41 mouse cellular contexts compared by ENCODE assay signal in the genomic region with DNA sequence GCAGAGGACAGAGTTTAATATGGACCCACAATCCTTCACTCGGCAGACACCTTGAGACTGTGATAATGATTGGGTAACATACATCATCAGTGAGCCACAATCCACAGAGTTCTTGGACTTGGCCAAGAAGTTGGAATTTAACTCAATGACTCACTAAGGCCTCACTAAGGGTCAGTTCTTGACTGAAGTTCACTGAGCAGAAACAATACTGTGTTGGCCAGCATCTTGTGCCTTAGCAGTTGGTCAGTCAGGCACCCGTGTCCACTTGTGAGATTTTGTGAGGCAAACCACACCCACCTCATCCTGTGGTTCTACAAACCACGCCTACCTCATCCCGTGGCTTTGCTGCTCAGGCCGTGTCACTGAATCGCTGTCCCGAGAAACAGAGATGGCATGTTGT. TPM values are rescaled to one million over a fixed set of nuclear protein-coding genes. Genes with fewer than 3 reads are reported as not detected.
DNase-seq lines count a peak whose midpoint lies in the region; ATAC-seq and TF ChIP-seq lines count a peak whose summit lies in the region.
"Had no signal": no experiment of that assay in that cellular context is flagged by ENCODE, and none has a peak within 500 bp of the region (broad histone marks: within the 10 kb centered on the region; RNA-seq: fewer than 3 reads in every experiment).

No protein-coding gene starts in this region.

- no peak for ATAC-seq in forebrain, embryonic 11.5 days (replicated peaks; ENCODE audit: low FRiP score)
- no peak for ATAC-seq in forebrain, postnatal 0 days
- ATAC-seq: forebrain, embryonic 16.5 days; hindbrain, postnatal 0 days; intestine, embryonic 15.5 days had no signal

- DNase-seq in 3T3-L1 (ENCODE audit: low read depth, low spot score) (peak; percentile 28), NIH3T3 (ENCODE audit: low read depth) (peak; percentile 35)
- DNase-seq in kidney, adult 9 months: peak; percentile 82
- DNase-seq in kidney, postnatal 14 days: peak; percentile 53
- no peak for DNase-seq in forebrain, embryonic 11.5 days (ENCODE audit: low spot score)
- DNase-seq in forebrain, postnatal 0 days: no peak
- DNase-seq in layer of hippocampus, postnatal 14 days (ENCODE audit: low spot score in 2 of 2): no peak
- DNase-seq in spleen, postnatal 14 days (ENCODE audit: low spot score in 2 of 2): no peak
- DNase-seq: adrenal gland, postnatal 10 days; cerebellum, adult 11 months; cerebellum, adult 9-10 months; embryo, embryonic 11 days; heart, postnatal 14 days; lung, postnatal 36 days; right cerebral cortex, adult 18-20 months; spleen, adult 18-20 months; thymus, postnatal 4 days had no signal

- no peak overlapping the region for H3K4me3 ChIP-seq in forebrain, embryonic 11.5 days (ENCODE audit: low read depth, low read length)
- no peak overlapping the region for H3K4me3 ChIP-seq in forebrain, postnatal 0 days (ENCODE audit: low read depth, low read length)
- H3K4me3 ChIP-seq: embryonic facial prominence, embryonic 12.5 days; intestine, embryonic 15.5 days; left cerebral cortex, adult 2 months; limb, embryonic 13.5 days; lung, embryonic 15.5 days; midbrain, embryonic 12.5 days; myocyte; neural tube, embryonic 12.5 days had no signal

- H3K36me3 ChIP-seq in forebrain, embryonic 11.5 days (ENCODE audit: control insufficient read depth, insufficient read depth, low read length): no peaks in the 10 kb centered on the region
- no peaks in the 10 kb centered on the region for H3K36me3 ChIP-seq in forebrain, postnatal 0 days (ENCODE audit: insufficient read depth)
- H3K36me3 ChIP-seq: embryonic facial prominence, embryonic 12.5 days; intestine, embryonic 15.5 days; limb, embryonic 13.5 days; lung, embryonic 15.5 days; midbrain, embryonic 12.5 days; neural tube, embryonic 12.5 days had no signal

- H3K27ac ChIP-seq in forebrain, embryonic 11.5 days (ENCODE audit: low read depth, low read length): no peak overlapping the region
- H3K27ac ChIP-seq in forebrain, postnatal 0 days (ENCODE audit: low read depth, low read length): no peak overlapping the region
- H3K27ac ChIP-seq: embryonic facial prominence, embryonic 12.5 days; hindbrain, postnatal 0 days; intestine, embryonic 15.5 days; left cerebral cortex, adult 2 months; limb, embryonic 13.5 days; lung, embryonic 15.5 days; midbrain, embryonic 12.5 days; neural tube, embryonic 12.5 days had no signal

- no peak overlapping the region for H3K4me2 ChIP-seq in forebrain, embryonic 11.5 days (ENCODE audit: low read depth, low read length, severe bottlenecking)
- no peak overlapping the region for H3K4me2 ChIP-seq in forebrain, postnatal 0 days (ENCODE audit: low read depth)
- H3K4me2 ChIP-seq: embryonic facial prominence, embryonic 12.5 days; intestine, embryonic 15.5 days; limb, embryonic 13.5 days; liver, embryonic 11.5 days; lung, embryonic 15.5 days; midbrain, embryonic 12.5 days; neural tube, embryonic 12.5 days had no signal

- H3K9me3 ChIP-seq in forebrain, embryonic 11.5 days (ENCODE audit: control insufficient read depth, low read length): no peaks in the 10 kb centered on the region
- no peaks in the 10 kb centered on the region for H3K9me3 ChIP-seq in forebrain, postnatal 0 days (ENCODE audit: low read length)
- H3K9me3 ChIP-seq: embryonic facial prominence, embryonic 12.5 days; intestine, embryonic 15.5 days; limb, embryonic 13.5 days; lung, embryonic 15.5 days; midbrain, embryonic 12.5 days; neural tube, embryonic 12.5 days had no signal

- H3K4me1 ChIP-seq in forebrain, embryonic 11.5 days (replicated peaks; ENCODE audit: control insufficient read depth, insufficient read depth, low read length): no peaks in the 10 kb centered on the region
- no peaks in the 10 kb centered on the region for H3K4me1 ChIP-seq in forebrain, postnatal 0 days (ENCODE audit: insufficient read depth)
- H3K4me1 ChIP-seq: embryonic facial prominence, embryonic 12.5 days; intestine, embryonic 15.5 days; limb, embryonic 13.5 days; lung, embryonic 15.5 days; midbrain, embryonic 12.5 days; neural tube, embryonic 12.5 days had no signal

- H3K27me3 ChIP-seq in forebrain, embryonic 11.5 days (ENCODE audit: control insufficient read depth, insufficient read depth, low read length): no peaks in the 10 kb centered on the region
- no peaks in the 10 kb centered on the region for H3K27me3 ChIP-seq in forebrain, postnatal 0 days (ENCODE audit: insufficient read depth, low read length)
- H3K27me3 ChIP-seq: embryonic facial prominence, embryonic 12.5 days; intestine, embryonic 15.5 days; limb, embryonic 13.5 days; lung, embryonic 15.5 days; midbrain, embryonic 12.5 days; neural tube, embryonic 12.5 days had no signal

- no peak for TF ChIP-seq CTCF in forebrain, postnatal 0 days (IDR thresholded peaks at IDR 0.05; ENCODE audit: low read depth)

- no peak overlapping the region for H3K9ac ChIP-seq in forebrain, embryonic 11.5 days (ENCODE audit: low read length)
- no peak overlapping the region for H3K9ac ChIP-seq in forebrain, postnatal 0 days
- H3K9ac ChIP-seq: embryonic facial prominence, embryonic 12.5 days; intestine, embryonic 15.5 days; limb, embryonic 13.5 days; lung, embryonic 15.5 days; midbrain, embryonic 12.5 days; neural tube, embryonic 12.5 days had no signal

- 82% methylated on average over 7 of the region's 7 CpGs for WGBS in forebrain, embryonic 11.5 days
- WGBS in forebrain, postnatal 0 days: 84% methylated on average over 7 of the region's 7 CpGs

RNA-seq across cellular contexts. Expression of gene Gm44579, which starts 11.1 kb away (rescaled TPM):
- polyA plus RNA-seq in forebrain, embryonic 11.5 days (2014; fragmentation: Nextera tagmentation; extraction: Ambion mirVana): not detected in 2 replicates
- 0.08 and 0.29 TPM in 2 replicates for total RNA-seq in forebrain, postnatal 0 days (2014; rRNA removed)
- polyA plus RNA-seq in forebrain, postnatal 0 days (2015; fragmentation: Nextera tagmentation; extraction: Ambion mirVana): 0.15 TPM in 1 of 2 replicates, not detected in the other
- under 1 TPM in 1 of 2 experiments, not detected in 1; 0.16 TPM for total RNA-seq in layer of hippocampus, postnatal 14 days (2021)
- total RNA-seq: adrenal gland, postnatal 10 days; gastrocnemius, adult 8-10 months; gastrocnemius, postnatal 4 days; heart, adult 8-10 months; heart, postnatal 14 days; hindbrain, postnatal 0 days; left cerebral cortex, postnatal 25 days; megakaryocyte, adult 5-6 weeks; MEL; midbrain, postnatal 0 days had no signal
- polyA plus RNA-seq: embryonic facial prominence, embryonic 12.5 days; forebrain, embryonic 16.5 days; heart, embryonic 14.5 days; hindbrain, embryonic 11.5 days; intestine, embryonic 15.5 days; limb, embryonic 13.5 days; liver, embryonic 11.5 days; liver, embryonic 16.5 days; lung, embryonic 15.5 days; midbrain, embryonic 12.5 days; myocyte; neural tube, embryonic 12.5 days; thymus, postnatal 0 days had no signal

RNA-seq across cellular contexts. Expression of gene Olfr287, which starts 11.2 kb away (rescaled TPM):
- not detected in 2 replicates for polyA plus RNA-seq in forebrain, embryonic 11.5 days (2014; fragmentation: Nextera tagmentation; extraction: Ambion mirVana)
- 0.15 and 0.24 TPM in 2 replicates for total RNA-seq in forebrain, postnatal 0 days (2014; rRNA removed)
- polyA plus RNA-seq in forebrain, postnatal 0 days (2015; fragmentation: Nextera tagmentation; extraction: Ambion mirVana): 0.25 and 0.45 TPM in 2 replicates
- 1 to 10 TPM; 1.9 to 2.3 TPM for total RNA-seq in layer of hippocampus, postnatal 14 days (2021)
- total RNA-seq: adrenal gland, postnatal 10 days; gastrocnemius, adult 8-10 months; gastrocnemius, postnatal 4 days; heart, adult 8-10 months; heart, postnatal 14 days; megakaryocyte, adult 5-6 weeks; MEL had no signal
- polyA plus RNA-seq: embryonic facial prominence, embryonic 12.5 days; forebrain, embryonic 16.5 days; heart, embryonic 14.5 days; hindbrain, embryonic 11.5 days; intestine, embryonic 15.5 days; limb, embryonic 13.5 days; liver, embryonic 11.5 days; liver, embryonic 16.5 days; lung, embryonic 15.5 days; midbrain, embryonic 12.5 days; myocyte; neural tube, embryonic 12.5 days; thymus, postnatal 0 days had no signal

RNA-seq across cellular contexts. Expression of gene Olfr288, which starts 14.3 kb away (rescaled TPM):
- not detected in 2 replicates for polyA plus RNA-seq in forebrain, embryonic 11.5 days (2014; fragmentation: Nextera tagmentation; extraction: Ambion mirVana)
- not detected in 2 replicates for total RNA-seq in forebrain, postnatal 0 days (2014; rRNA removed)
- 0.10 TPM in 1 of 2 replicates, not detected in the other for polyA plus RNA-seq in forebrain, postnatal 0 days (2015; fragmentation: Nextera tagmentation; extraction: Ambion mirVana)
- not detected for total RNA-seq in layer of hippocampus, postnatal 14 days (2021)
- total RNA-seq: adrenal gland, postnatal 10 days; gastrocnemius, adult 8-10 months; gastrocnemius, postnatal 4 days; heart, adult 8-10 months; heart, postnatal 14 days; hindbrain, postnatal 0 days; layer of hippocampus, postnatal 10 days; left cerebral cortex, adult 2 months; left cerebral cortex, postnatal 25 days; megakaryocyte, adult 5-6 weeks; MEL; midbrain, postnatal 0 days had no signal
- polyA plus RNA-seq: embryonic facial prominence, embryonic 12.5 days; forebrain, embryonic 16.5 days; heart, embryonic 14.5 days; hindbrain, embryonic 11.5 days; hindbrain, postnatal 0 days; intestine, embryonic 15.5 days; limb, embryonic 13.5 days; liver, embryonic 11.5 days; liver, embryonic 16.5 days; lung, embryonic 15.5 days; midbrain, embryonic 12.5 days; midbrain, postnatal 0 days; myocyte; neural tube, embryonic 12.5 days; thymus, postnatal 0 days had no signal

RNA-seq across cellular contexts. Expression of gene Olfr286, which starts 24.6 kb away (rescaled TPM):
- polyA plus RNA-seq in forebrain, embryonic 11.5 days (2014; fragmentation: Nextera tagmentation; extraction: Ambion mirVana): not detected in 2 replicates
- total RNA-seq in forebrain, postnatal 0 days (2014; rRNA removed): not detected in 2 replicates
- polyA plus RNA-seq in forebrain, postnatal 0 days (2015; fragmentation: Nextera tagmentation; extraction: Ambion mirVana): not detected in 2 replicates
- total RNA-seq in layer of hippocampus, postnatal 14 days (2021): not detected
- total RNA-seq: adrenal gland, postnatal 10 days; gastrocnemius, adult 8-10 months; gastrocnemius, postnatal 4 days; heart, adult 8-10 months; heart, postnatal 14 days; layer of hippocampus, adult 18-20 months; layer of hippocampus, postnatal 10 days; left cerebral cortex, adult 2 months; left cerebral cortex, postnatal 25 days; megakaryocyte, adult 5-6 weeks; MEL; midbrain, postnatal 0 days had no signal
- polyA plus RNA-seq: embryonic facial prominence, embryonic 12.5 days; forebrain, embryonic 16.5 days; heart, embryonic 14.5 days; hindbrain, embryonic 11.5 days; hindbrain, postnatal 0 days; intestine, embryonic 15.5 days; limb, embryonic 13.5 days; liver, embryonic 11.5 days; liver, embryonic 16.5 days; lung, embryonic 15.5 days; midbrain, embryonic 12.5 days; midbrain, postnatal 0 days; myocyte; neural tube, embryonic 12.5 days; thymus, postnatal 0 days had no signal

RNA-seq across cellular contexts. Expression of gene Ccdc184, which starts 42.7 kb away (rescaled TPM):
- 8.7 and 10.1 TPM in 2 replicates for polyA plus RNA-seq in forebrain, embryonic 11.5 days (2014; fragmentation: Nextera tagmentation; extraction: Ambion mirVana)
- 50.7 and 66.0 TPM in 2 replicates for total RNA-seq in forebrain, postnatal 0 days (2014; rRNA removed)
- 56.3 and 68.9 TPM in 2 replicates for polyA plus RNA-seq in forebrain, postnatal 0 days (2015; fragmentation: Nextera tagmentation; extraction: Ambion mirVana)
- total RNA-seq in layer of hippocampus, postnatal 14 days (2021): 10 to 100 TPM; 18.2 to 18.7 TPM
- total RNA-seq: gastrocnemius, adult 8-10 months; gastrocnemius, postnatal 4 days; megakaryocyte, adult 5-6 weeks; MEL had no signal
- polyA plus RNA-seq: liver, embryonic 11.5 days had no signal

Comparison
In these comparisons a context has a peak if more than half of its experiments do, and no peak if none do; other contexts are left out.
1. DNase-seq: peak in 3T3-L1 (single experiment), NIH3T3 (single experiment), kidney, adult 9 months (single experiment) and kidney, postnatal 14 days (single experiment); none in forebrain, embryonic 11.5 days (single experiment), forebrain, postnatal 0 days (single experiment), layer of hippocampus, postnatal 14 days (0 of 2) and spleen, postnatal 14 days (0 of 2).